Mouse (Mus musculus) kidney, adult 2 months (tissue): ENCODE measurements around the gene Prdm5.

ENCODE experiments used
- CTCF ChIP-seq: fragments of 200-500 bp; conservative IDR thresholded peaks from 2 replicates; pipeline ENCODE4 v1.5.1; 2011; ENCODE audit warnings: low read depth, mild to moderate bottlenecking, control low read depth, low read length, moderate library complexity, mixed read lengths; ENCODE audit not compliant: insufficient read depth, insufficient read length
- POLR2A ChIP-seq: fragments of 200-500 bp; IDR thresholded peaks from one replicate; pipeline ENCODE4 v1.6.1; 2011; ENCODE audit warnings: low read depth, low read length, control low read depth

DNA sequence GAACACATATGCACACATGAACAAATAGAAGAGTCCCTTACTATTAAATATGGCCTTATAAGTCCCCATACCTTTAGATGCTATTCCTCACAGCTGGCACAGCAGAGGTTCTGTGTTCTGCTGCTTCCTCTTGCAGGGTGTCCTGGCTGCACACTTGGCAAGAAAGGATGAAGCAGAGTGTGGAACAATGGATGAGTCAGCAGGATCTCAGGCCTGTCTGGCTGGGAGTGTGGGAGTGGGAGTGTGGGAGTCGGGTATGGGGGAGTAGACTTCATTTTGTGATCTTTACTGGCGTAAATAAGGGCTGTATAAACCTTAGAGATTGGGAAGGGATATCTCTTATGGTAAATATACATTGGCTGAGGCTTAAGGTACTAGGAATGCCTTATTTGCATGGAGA lies 14.1 kb downstream of the Prdm5 start:
- TF ChIP-seq CTCF (no peak), POLR2A (no peak)
